Mouse (Mus musculus): ENCODE results near the gene Eif4ebp2. TPM values are rescaled to one million over a fixed set of nuclear protein-coding genes. Genes with fewer than 3 reads are reported as not detected.
A peak's percentile ranks its signal among the peaks of the same experiment; 100 is the strongest.

The Eif4ebp2 gene
- polyA plus RNA-seq, 1 experiment from 2014 or later: 71.0 TPM

DNA sequence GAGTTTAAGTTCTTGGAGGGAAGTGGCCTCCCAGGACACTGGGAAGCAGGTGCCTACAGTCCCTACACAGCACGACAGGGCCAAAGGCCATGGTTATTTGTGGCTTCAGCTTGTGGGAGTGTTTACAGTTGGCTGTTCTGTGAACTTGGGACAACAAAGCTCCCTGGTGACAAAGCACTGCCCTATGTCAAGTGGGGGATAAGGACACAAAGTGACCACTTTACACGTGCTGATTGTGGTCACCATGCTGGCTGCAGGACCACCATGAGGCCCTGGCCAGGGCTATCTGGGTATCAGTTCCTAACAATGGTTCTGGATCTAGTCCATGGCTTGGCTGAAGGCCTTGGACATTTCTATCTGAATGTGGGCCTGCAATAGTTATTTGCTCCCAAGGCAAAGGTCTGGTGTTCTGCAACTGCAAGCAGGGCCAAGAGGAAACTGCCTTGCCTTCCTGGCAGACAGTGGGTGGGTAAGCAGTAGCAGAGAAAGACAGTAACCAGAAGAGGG lies 26.2 kb downstream of the Eif4ebp2 start:
- peaks cover 13% of the 10 kb centered on the region for H3K4me1 ChIP-seq
- H3K4me3 ChIP-seq: no peak overlapping the region
- H3K27ac ChIP-seq: no peak overlapping the region
- peaks cover 8% of the 10 kb centered on the region; the same call in 1 of the 2 replicates for H3K27me3 ChIP-seq
- H3K36me3 ChIP-seq: peaks cover 21% of the 10 kb centered on the region
- 57% methylated on average over 2 of the region's 2 CpGs for WGBS
- H3K9ac ChIP-seq: no peak overlapping the region
- H3K9me3 ChIP-seq (replicated peaks): no peaks in the 10 kb centered on the region
- H3K4me2 ChIP-seq (replicated peaks): no peak overlapping the region
- ATAC-seq (ENCODE audit: low FRiP score): no peak

DNA sequence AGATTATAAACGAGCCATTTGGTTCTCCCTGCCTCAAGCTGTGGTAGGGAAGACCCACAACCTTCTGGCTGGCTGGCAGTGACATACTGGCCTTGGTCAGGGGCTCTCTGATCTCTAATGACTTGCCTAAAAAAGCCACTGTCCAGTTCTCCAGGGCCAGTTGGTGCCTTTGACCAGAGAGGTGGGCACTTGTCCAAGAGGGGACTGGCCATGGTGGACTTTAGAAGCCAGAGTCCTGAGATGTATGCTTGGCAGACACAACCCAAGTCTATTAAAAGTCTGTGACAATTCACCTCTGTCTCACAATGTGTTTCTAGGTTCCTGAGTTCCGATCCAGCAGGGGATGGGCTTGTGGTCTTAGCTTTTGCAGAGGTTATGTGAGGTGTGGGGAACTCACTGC lies 27.4 kb downstream of the Eif4ebp2 start:
- Histone ChIP-seq H3K36me3 (peaks cover 8% of the 10 kb centered on the region), H3K4me1 (peaks cover 13% of the 10 kb centered on the region), H3K27me3 (peaks cover 19% of the 10 kb centered on the region), H3K9ac (no peak overlapping the region), H3K27ac (no peak overlapping the region), H3K4me2 (replicated peaks) (no peak overlapping the region), H3K9me3 (replicated peaks) (no peaks in the 10 kb centered on the region), H3K4me3 (no peak overlapping the region)
- no peak for ATAC-seq (ENCODE audit: low FRiP score)
- 79% methylated on average over 2 of the region's 2 CpGs for WGBS

DNA sequence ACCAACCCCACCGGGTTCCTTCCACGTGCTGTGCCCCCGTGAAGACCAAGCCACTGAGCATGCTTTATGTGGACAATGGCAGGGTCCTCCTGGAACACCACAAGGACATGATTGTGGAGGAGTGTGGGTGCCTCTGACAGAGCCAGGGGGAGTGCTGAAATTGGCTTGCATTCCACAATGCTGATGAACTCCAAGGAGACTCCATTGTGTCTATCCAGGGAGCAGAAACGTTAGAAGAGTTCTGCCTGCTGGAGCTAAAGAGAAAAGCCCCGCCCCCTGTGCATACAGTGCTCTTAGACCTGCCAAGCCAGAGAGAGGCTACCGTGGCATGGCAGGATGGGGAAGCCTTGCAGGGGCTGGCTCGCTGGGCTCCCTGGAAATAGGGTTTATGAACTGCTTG lies 28.0 kb downstream of the Eif4ebp2 start:
- Histone ChIP-seq H3K4me1 (peaks cover 13% of the 10 kb centered on the region), H3K36me3 (peaks cover 3% of the 10 kb centered on the region; the same call in 1 of the 2 replicates), H3K4me2 (replicated peaks) (0 out of 2 replicates have a peak overlapping the region, but pooled peaks have one; percentile 13), H3K9me3 (replicated peaks) (no peaks in the 10 kb centered on the region), H3K27me3 (peaks cover 25% of the 10 kb centered on the region), H3K9ac (no peak overlapping the region), H3K27ac (0 out of 2 replicates have a peak overlapping the region, but pooled peaks have one; percentile 1), H3K4me3 (no peak overlapping the region)
- 26% methylated on average over 7 of the region's 7 CpGs for WGBS
- peak; percentile 36; the same call in 1 of the 2 replicates for ATAC-seq (ENCODE audit: low FRiP score)

DNA sequence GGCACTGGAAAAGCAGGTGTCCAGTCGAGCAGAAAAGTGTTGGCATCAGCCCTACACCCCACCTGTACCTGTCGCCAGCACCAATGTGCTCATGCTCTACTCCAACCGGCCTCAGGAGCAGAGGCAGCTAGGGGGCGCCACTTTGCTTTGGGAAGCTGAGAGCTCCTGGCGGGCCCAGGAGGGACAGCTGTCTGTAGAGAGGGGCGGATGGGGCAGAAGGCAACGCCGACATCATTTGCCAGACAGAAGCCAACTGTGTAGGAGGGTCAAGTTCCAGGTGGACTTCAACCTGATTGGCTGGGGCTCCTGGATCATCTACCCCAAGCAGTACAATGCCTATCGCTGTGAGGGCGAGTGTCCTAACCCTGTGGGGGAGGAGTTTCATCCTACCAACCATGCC lies 29.2 kb downstream of the Eif4ebp2 start:
- no peaks in the 10 kb centered on the region for H3K36me3 ChIP-seq
- H3K9me3 ChIP-seq (replicated peaks): no peaks in the 10 kb centered on the region
- no peak overlapping the region for H3K27ac ChIP-seq
- no peak overlapping the region for H3K4me3 ChIP-seq
- H3K27me3 ChIP-seq: peaks cover 37% of the 10 kb centered on the region
- H3K4me2 ChIP-seq (replicated peaks): no peak overlapping the region
- no peak overlapping the region for H3K9ac ChIP-seq
- H3K4me1 ChIP-seq: peaks cover 11% of the 10 kb centered on the region
- WGBS: 50% methylated on average over 10 of the region's 10 CpGs
- ATAC-seq (ENCODE audit: low FRiP score): no peak

DNA sequence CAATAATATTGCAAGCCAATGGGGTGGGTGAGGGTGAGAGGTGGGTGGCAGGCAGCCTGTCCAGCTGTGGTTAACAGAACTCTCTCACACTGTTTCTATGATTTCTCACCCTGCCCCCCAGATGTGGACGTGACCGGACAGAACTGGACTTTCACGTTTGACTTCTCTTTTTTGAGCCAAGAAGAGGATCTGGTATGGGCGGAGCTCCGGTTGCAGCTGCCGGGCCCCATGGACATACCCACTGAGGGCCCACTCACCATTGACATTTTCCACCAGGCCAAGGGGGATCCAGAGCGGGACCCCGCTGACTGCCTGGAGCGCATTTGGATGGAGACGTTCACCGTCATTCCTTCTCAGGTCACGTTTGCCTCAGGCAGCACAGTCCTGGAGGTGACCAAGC lies 29.6 kb downstream of the Eif4ebp2 start:
- ATAC-seq (ENCODE audit: low FRiP score): no peak
- Histone ChIP-seq H3K9ac (no peak overlapping the region), H3K27me3 (peaks cover 41% of the 10 kb centered on the region), H3K4me2 (replicated peaks) (no peak overlapping the region), H3K4me1 (peaks cover 15% of the 10 kb centered on the region), H3K9me3 (replicated peaks) (no peaks in the 10 kb centered on the region), H3K36me3 (no peaks in the 10 kb centered on the region), H3K4me3 (no peak overlapping the region), H3K27ac (no peak overlapping the region)
- WGBS: 86% methylated on average over 12 of the region's 12 CpGs

DNA sequence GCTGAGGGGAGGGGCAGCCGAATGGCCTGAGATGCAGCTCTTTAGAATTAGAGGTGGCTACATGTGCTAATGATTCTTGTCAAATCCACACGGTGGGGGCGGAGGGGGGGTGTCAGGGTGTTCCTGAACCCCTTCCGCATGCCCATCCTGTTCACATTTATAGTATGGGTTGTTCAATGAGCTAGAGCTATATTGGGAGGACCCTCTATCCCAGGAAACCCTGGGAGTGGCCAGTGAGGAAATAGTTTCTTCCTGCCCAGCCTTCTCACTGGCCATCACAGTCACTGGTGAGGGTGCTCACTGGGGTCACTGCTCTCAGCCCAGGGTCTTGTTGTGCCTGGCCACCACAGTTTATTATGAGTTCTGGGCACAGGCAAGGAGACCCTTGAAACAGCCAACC lies 32.5 kb downstream of the Eif4ebp2 start:
- H3K36me3 ChIP-seq: no peaks in the 10 kb centered on the region
- H3K9ac ChIP-seq: no peak overlapping the region
- no peak overlapping the region for H3K27ac ChIP-seq
- peaks cover 67% of the 10 kb centered on the region for H3K27me3 ChIP-seq
- no peak for ATAC-seq (ENCODE audit: low FRiP score)
- WGBS: 77% methylated on average over 4 of the region's 4 CpGs
- H3K4me3 ChIP-seq: no peak overlapping the region
- peaks cover 15% of the 10 kb centered on the region for H3K4me1 ChIP-seq
- no peaks in the 10 kb centered on the region for H3K9me3 ChIP-seq (replicated peaks)
- no peak overlapping the region for H3K4me2 ChIP-seq (replicated peaks)

DNA sequence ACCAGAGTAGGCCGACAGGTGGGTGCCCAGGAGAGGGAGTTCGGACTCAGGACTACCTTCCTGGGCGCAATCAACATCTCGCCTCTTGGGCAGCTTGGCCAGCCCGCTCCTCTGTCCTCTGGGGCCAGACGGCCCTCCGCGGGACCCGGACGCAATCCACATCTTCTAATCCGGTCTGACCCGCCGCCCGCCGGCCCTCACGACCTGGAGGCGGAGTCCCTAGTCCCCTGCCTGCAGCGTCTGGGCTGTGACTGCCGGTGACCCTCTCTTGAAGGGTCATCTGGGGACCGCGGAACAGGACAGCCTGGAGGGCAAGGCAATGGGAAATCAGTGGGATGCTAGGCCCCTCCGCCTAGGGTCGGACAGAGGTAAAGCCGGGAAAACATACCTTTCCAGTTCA lies 33.3 kb downstream of the Eif4ebp2 start:
- Histone ChIP-seq H3K4me3 (no peak overlapping the region), H3K9me3 (replicated peaks) (no peaks in the 10 kb centered on the region), H3K27ac (no peak overlapping the region), H3K4me2 (replicated peaks) (0 out of 2 replicates have a peak overlapping the region, but pooled peaks have one; percentile 80), H3K4me1 (peaks cover 7% of the 10 kb centered on the region), H3K9ac (no peak overlapping the region), H3K27me3 (peaks cover 67% of the 10 kb centered on the region), H3K36me3 (no peaks in the 10 kb centered on the region)
- WGBS: 3% methylated on average over 24 of the region's 24 CpGs
- no peak for ATAC-seq (ENCODE audit: low FRiP score)

DNA sequence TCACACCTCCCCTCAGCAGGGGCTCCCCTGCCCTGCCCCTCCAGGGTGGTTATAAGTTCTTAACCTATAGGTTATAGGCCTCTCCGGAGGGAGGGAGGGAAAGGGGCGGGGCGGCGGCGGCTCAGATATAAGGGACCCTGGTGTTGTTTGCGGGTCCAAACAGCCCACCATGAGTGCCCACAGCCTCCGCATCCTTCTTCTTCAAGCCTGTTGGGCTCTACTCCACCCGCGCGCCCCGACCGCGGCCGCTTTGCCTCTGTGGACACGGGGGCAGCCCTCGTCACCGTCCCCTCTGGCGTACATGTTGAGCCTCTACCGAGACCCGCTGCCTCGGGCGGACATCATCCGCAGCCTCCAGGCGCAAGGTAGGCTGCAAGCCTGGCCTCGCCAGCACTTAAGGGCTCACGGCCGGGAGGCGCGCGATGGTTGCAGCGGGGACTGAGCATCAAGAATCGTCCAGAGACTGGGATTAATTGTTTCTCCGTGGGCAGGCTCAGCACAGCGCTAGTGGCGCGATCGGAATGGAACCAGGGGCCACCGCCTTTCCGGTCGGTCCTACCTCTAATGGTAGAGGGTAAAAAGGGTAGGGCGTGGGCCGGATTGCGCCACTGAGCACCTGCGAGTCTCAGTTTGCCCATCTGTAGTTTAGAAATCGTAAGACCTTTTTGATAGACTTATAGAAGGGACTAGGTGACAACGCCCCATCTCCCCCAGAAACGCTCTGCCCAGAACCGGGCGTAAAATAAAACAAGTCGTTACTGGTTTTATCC lies 34.1 kb downstream of the Eif4ebp2 start:
- peak overlapping the region; percentile 42 for H3K4me3 ChIP-seq

DNA sequence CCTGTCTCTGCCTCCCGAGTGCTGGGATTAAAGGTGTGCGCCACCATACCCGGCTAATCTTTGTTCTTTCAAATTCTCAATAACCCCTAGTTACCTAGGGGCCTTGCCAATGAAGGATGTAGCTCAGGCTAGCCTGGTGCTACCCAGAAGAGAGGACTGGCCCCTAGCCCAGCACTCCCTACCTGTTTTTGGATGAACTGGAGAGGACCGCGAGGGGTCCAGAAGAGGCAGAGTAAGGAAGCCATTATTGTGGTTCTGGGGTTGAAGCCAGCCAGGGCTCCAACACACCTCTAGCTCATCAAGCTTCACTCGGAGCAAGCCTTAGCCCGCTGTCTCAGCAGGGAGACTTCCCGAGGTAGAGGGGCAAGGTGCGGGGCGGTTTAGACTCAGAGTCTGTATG lies 34.8 kb downstream of the Eif4ebp2 start, which contains the start of gene Nodal:
Gene Nodal (plus strand): TSS at position 301 of the 400 bp plus-strand sequence.
- WGBS: 24% methylated on average over 7 of the region's 10 CpGs
- Histone ChIP-seq H3K4me2 (replicated peaks) (peak within 1 kb of the TSS; percentile 80), H3K4me1 (peaks cover 7% of the 10 kb centered on the region), H3K9me3 (replicated peaks) (no peaks in the 10 kb centered on the region), H3K9ac (peak within 1 kb of the TSS; percentile 46; the same call in 1 of the 2 replicates), H3K27me3 (peaks cover 60% of the 10 kb centered on the region), H3K27ac (no peak within 1 kb of the TSS), H3K4me3 (peak within 1 kb of the TSS; percentile 42), H3K36me3 (no peaks in the 10 kb centered on the region)
- ATAC-seq (ENCODE audit: low FRiP score): 0 out of 2 replicates have a peak, but pooled peaks have one; percentile 2

More for the DNA sequence above, 34.1 kb downstream of the Eif4ebp2 start:
- peak; percentile 44 for ATAC-seq (ENCODE audit: low FRiP score)
- Histone ChIP-seq H3K27ac (no peak overlapping the region), H3K9me3 (replicated peaks) (no peaks in the 10 kb centered on the region), H3K27me3 (peaks cover 66% of the 10 kb centered on the region), H3K4me1 (peaks cover 7% of the 10 kb centered on the region), H3K9ac (peak overlapping the region; percentile 46; the same call in 1 of the 2 replicates), H3K36me3 (no peaks in the 10 kb centered on the region), H3K4me2 (replicated peaks) (peak overlapping the region; percentile 80)
- WGBS: 3% methylated on average over 50 of the region's 50 CpGs

DNA sequence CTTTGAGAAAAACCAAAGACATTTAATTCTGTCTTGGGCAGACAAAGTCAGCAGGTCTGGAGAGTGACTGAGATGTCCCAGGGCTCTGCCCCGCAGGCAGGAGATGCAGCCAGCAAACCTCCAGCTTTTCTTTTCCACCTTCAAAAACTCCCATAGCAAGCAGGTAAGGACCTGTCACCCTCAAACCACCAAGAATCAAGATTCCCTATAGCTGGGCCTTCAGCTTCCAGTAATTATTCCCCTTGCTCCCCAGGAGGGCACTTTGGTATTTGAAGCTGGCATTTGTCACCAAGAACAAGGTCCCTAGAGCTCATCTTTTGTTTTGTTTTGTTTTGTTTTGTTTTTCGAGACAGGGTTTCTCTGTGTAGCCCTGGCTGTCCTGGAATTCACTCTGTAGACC lies 35.4 kb downstream of the Eif4ebp2 start:
- H3K9me3 ChIP-seq (replicated peaks): no peaks in the 10 kb centered on the region
- peaks cover 7% of the 10 kb centered on the region for H3K4me1 ChIP-seq
- H3K4me3 ChIP-seq: no peak overlapping the region
- H3K36me3 ChIP-seq: no peaks in the 10 kb centered on the region
- ATAC-seq (ENCODE audit: low FRiP score): no peak
- WGBS: 48% methylated on average over 2 of the region's 2 CpGs
- no peak overlapping the region for H3K4me2 ChIP-seq (replicated peaks)
- no peak overlapping the region for H3K9ac ChIP-seq
- H3K27me3 ChIP-seq: peaks cover 59% of the 10 kb centered on the region
- H3K27ac ChIP-seq: no peak overlapping the region

DNA sequence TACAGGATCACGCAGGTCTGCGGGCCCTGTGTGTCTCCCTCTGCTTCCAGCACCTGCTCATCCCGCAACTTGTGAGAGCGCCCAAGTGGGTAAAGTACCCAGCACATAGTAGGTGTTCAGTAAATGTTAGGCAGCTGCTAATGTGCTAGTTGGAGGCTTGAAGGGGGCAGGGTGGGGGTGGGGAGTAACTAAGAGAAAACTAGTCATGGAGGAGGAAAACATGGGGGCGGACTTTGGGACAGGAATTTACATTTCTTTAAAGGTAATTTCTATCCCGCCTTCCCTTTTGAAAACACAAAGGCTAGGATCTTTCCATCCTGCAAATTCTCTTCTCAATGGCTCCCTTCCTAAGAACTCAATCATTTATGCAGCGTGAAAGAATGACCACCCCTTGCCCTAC lies 35.9 kb downstream of the Eif4ebp2 start:
- Histone ChIP-seq H3K4me3 (no peak overlapping the region), H3K4me1 (peaks cover 7% of the 10 kb centered on the region), H3K9me3 (replicated peaks) (no peaks in the 10 kb centered on the region), H3K9ac (no peak overlapping the region), H3K27me3 (peaks cover 59% of the 10 kb centered on the region), H3K4me2 (replicated peaks) (no peak overlapping the region), H3K36me3 (no peaks in the 10 kb centered on the region), H3K27ac (no peak overlapping the region)
- no peak for ATAC-seq (ENCODE audit: low FRiP score)
- WGBS: 20% methylated on average over 7 of the region's 7 CpGs

DNA sequence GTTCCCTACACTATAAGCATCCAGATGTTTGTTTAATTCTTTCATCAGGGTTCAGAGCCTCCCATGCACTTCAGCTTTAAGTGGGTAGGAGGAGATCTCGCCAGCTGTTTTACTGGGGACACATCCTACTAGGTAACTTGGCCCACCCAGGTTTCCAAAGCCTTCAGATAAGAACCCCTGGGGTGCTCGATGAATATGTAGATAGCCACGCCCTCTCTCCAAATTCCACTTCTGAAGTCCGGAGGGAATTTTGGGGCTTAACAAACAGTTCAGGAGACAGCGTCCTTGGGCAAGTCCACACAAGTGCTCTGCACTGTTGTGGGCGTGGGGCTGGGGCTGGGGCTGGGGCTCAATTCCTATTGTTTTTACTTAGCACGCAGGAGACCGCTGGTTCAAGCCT lies 36.6 kb downstream of the Eif4ebp2 start:
- Histone ChIP-seq H3K4me1 (peaks cover 7% of the 10 kb centered on the region), H3K9me3 (replicated peaks) (no peaks in the 10 kb centered on the region), H3K36me3 (no peaks in the 10 kb centered on the region), H3K4me3 (no peak overlapping the region), H3K9ac (no peak overlapping the region), H3K27me3 (peaks cover 57% of the 10 kb centered on the region), H3K4me2 (replicated peaks) (no peak overlapping the region), H3K27ac (no peak overlapping the region)
- ATAC-seq (ENCODE audit: low FRiP score): no peak
- 16% methylated on average over 8 of the region's 8 CpGs for WGBS

All from hindbrain, embryonic 12.5 days (tissue).